Mouse (Mus musculus): ENCODE results near the gene Anks1b.

DNA sequence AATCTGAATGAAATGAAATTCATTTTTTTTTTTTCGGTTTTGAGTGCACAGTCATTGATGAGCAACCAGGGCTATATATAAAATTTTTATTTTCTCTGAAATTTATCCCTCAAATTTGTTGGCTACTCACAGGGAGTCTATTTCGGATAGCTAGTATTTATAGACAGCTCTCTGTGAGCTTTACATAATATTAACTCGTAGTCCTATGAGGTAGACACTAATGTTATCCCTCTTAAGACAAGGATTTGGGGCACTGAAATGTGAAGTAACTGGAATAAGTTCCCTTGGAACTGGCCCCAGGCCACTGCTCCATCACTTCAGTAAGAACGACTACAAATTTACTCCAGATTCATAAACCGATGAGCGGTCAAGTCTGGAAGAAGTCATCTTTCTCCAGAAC is 977.8 kb downstream of the Anks1b start:
- TF ChIP-seq CTCF (IDR thresholded peaks at IDR 0.05) (no peak), EP300 (IDR thresholded peaks at IDR 0.05) (no peak)

All from lung, postnatal 0 days (tissue).